Mouse (Mus musculus) testis, postnatal 14 days (tissue): ENCODE measurements at regions not wholly inside any gene's neighbourhood (a gene's known extent, or its start where the extent isn't known, plus 50 kb on each side); places are given as distances from the start of the nearest gene placed in this dataset.

Experiments used
- DNase-seq: peaks from one replicate; pipeline ENCODE4 v3.0.0; 2021; ENCODE audit warnings: low spot score

DNA sequence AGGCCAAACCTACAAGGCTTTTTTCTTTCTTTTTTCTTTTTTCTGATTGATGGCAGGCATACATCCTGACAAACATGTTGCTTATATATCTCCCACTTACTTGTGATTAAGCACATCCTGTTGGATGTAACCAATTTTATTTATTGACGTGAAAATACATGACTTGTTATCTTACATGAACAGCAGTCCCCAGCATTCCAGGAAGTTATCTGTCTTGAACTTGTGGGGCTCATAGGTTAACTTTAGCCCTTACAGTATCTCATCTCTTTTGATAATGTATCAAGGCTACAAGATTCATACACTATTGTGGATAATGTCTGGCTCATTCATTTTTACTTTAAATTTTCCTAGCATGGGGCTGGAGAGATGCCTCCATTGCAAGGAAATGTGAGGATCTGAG is 852.0 kb upstream of the Agtr1b start:
- DNase-seq, result no peak

GRCm38 (mm10) chr3:21241184-21241583 is 835.3 kb upstream of the Tbl1xr1 start:
- no peak for DNase-seq

GRCm38 (mm10) chr3:21256129-21256760 is 820.2 kb upstream of the Tbl1xr1 start:
- DNase-seq, result no peak

DNA sequence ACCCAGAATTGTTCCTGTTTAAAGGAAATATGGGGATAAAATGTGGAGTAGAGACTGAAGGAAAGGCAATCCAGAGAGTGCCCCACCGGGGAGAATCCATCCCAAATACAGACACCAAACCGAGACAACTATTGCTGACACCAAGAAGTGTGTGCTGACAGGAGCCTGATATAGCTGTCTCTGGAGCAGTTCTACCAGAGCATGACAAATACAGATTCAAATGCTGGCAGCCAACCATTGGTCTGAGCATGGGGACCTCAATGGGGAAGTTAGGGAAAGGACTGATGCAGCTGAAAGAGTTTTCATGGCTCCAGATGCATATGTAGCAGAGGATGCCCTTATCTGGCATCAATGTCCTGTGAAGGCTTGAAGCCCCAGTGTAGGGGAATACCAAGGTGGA is 813.1 kb upstream of the Tbl1xr1 start:
- no peak for DNase-seq

GRCm38 (mm10) chr3:21265491-21265890 is 811.0 kb upstream of the Tbl1xr1 start:
- DNase-seq, result no peak

- DNase-seq, result no peak
These were observed 807.9 kb upstream of the Tbl1xr1 start for GRCm38 (mm10) chr3:21268429-21269129.

- no peak for DNase-seq
These were observed 807.4 kb upstream of the Tbl1xr1 start for GRCm38 (mm10) chr3:21269130-21269440.

- DNase-seq, result no peak
These were observed 805.7 kb upstream of the Tbl1xr1 start for GRCm38 (mm10) chr3:21270788-21271187.

DNA sequence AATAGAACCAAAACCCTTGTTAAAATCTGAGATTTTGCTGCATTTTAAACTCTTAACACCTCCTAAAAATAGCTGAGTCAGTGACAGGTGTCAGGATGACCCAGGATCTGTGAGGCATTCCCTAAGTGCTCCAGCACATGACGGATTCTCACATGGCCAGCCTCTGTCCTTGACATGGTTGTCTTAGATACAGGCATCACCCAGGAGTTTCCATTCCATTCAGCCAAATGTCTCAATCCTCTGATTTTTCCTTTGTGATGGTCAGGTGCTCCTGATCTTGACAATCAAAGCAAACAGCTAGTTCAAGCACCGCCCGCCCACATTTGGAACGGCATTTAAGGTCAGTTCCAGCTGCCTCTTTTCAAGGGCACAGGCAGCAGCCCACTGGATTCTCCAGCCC is 804.2 kb upstream of the Tbl1xr1 start:
- DNase-seq, result no peak

GRCm38 (mm10) chr3:21292774-21293173 is 783.7 kb upstream of the Tbl1xr1 start:
- no peak for DNase-seq

DNA sequence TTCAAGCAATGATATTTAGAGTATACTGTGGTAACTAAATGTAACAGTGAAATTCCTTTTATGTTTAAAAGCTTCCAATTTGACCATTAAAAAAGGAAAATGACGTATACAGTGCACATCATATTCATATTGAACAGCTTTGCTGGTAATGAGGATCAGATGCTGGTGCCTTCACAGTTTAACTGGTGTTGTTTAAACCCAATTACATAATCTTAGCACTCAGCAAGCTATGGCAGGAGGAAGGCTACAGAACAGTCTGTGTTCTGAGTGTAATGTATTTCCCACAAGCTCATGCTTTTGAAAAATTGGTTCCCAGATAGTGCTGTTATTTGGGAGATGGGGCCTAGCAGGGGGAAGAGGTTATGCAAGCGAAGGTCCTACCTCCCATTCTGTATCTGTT is 783.1 kb upstream of the Tbl1xr1 start:
- DNase-seq, result no peak

DNA sequence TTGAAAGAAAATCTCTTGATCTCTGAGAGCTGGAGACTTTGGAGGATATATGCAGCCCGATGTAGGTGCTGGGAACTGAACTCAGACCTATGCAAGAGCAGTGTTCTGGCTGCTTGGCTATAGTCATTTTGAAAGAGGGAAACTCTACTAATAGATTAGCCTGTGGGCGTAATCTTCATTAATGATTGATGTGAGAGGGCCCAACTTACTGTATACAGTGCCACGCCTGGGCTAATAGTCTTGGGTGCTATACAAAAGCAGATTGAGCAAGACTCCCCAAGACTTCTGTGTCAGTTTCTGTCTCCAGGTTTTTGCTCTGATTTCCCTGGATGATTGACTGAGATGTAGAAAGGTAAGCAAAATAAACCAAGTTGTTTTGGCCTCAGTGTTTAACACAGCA is 781.7 kb upstream of the Tbl1xr1 start:
- no peak for DNase-seq

- DNase-seq, result no peak
These were observed 779.8 kb upstream of the Tbl1xr1 start for GRCm38 (mm10) chr3:21296581-21297110.

DNA sequence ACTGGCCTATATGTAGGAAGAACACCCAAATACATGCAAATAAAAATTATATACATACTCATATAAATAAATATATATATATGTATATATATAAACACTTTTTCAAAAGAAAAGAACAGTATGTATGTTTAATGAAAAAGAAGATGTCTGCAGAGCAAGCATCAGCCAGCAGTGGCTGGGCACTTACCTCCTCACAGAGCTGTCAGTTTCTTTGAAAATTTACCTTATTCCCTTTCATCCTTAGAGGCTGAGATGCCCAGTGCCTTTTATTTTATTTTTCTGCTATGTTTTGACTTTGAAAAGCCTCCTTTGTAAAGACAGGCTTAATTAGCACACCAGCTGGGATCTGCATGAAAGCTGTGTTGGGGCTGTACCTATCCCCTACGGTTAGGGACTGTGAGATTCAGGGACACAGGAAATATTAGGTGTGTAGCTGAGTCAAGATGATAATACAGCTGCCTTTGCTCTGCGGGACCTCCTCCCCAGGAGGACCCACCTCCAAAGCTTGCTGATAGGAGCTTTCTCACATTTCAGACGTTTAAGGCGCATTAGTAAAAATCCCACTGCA is 751.0 kb upstream of the Tbl1xr1 start:
- no peak for DNase-seq

DNA sequence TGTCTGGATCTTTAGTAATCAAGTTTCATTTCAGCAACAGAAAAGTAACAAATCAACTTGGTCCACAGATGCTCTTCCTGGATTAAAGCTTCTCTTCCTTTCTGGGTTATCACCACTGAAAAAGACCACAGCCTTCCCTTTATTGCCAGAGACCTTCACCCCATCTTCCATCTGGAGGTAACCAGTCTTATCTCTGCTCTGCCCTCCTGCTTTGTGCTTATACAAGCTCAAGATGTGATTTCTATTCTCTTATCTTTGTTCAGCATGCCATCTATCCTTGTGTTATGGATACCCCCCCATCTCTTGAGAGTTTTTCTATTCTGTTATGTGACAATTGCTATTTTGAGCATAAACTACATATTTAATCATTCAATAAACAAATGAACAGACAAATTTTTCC is 734.5 kb upstream of the Tbl1xr1 start:
- no peak for DNase-seq

GRCm38 (mm10) chr3:21343095-21343494 is 733.4 kb upstream of the Tbl1xr1 start:
- DNase-seq, result no peak

- DNase-seq, result no peak
These were observed 727.0 kb upstream of the Tbl1xr1 start for GRCm38 (mm10) chr3:21349421-21349820.

- no peak for DNase-seq
These were observed 720.3 kb upstream of the Tbl1xr1 start for GRCm38 (mm10) chr3:21356150-21356549.

DNA sequence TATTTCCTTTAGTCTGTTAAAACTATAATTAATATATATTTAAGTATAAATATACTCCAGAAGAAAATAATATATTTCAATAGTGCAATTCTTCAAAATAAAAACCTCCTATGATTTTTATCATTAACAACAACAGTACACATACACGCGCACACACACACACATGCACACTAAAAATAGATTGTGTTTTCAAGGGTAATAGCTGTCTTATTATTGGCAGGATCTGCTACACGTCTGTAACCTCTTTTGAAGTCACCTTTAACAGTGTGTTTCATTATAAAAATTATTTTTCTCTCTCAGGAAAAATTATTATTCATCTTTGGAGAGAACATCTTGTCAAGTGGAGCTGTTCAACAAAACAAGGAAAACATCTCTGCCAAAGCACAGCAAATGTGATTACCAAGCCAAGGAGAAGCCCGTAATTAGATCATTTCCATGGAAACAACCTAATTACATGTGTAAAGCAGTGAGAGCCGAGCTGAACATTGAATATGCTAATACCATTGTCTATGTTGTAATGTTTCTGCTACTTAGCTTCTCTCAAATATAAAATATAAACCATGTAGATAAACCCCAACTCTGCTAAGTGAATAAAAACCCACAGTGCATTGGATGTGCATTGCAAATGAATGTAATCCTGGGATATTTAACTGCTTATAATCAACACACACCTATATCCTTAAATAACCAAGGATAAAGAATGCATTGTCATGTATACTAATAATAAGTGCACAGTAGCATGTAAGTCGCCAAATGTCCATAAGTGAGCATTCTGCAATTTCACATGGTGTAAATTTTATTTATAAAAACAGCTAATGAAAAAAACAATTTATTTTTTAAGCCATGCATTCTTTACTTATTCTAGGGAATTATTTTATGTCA is 719.4 kb upstream of the Tbl1xr1 start:
- no peak for DNase-seq

- no peak for DNase-seq
These were observed 718.4 kb upstream of the Tbl1xr1 start for GRCm38 (mm10) chr3:21358068-21358467.

GRCm38 (mm10) chr3:21361069-21361468 is 715.4 kb upstream of the Tbl1xr1 start:
- no peak for DNase-seq

GRCm38 (mm10) chr3:21379816-21380215 is 696.6 kb upstream of the Tbl1xr1 start:
- DNase-seq, result no peak

DNA sequence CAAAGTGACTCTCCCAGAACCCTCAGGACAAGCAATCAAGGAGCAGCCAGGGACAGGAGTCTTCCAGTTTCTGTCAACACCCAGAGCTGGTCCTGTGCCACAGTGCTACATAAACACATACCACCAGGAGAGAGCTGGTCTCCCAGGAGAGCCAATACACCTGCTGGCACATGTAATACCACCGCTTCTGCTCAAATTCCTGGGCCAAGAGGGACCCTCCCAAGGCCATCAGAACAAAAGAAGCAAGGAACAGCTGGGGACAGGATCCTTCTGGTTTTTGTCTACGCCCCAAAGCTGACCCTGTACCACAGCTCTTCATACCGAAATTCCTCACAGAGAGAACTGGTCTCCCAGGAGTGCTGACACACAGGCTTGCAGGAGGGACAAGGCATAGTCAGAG is 695.4 kb upstream of the Tbl1xr1 start:
- no peak for DNase-seq
